Mouse (Mus musculus): Measurements from ENCODE around the gene AI413582. TPM values are rescaled to one million over a fixed set of nuclear protein-coding genes. Genes with fewer than 3 reads are reported as not detected.
A peak's percentile ranks its signal among the peaks of the same experiment; 100 is the strongest.

The AI413582 gene
- polyA plus RNA-seq, 1 experiment from 2014 or later = 20.7 TPM

DNA sequence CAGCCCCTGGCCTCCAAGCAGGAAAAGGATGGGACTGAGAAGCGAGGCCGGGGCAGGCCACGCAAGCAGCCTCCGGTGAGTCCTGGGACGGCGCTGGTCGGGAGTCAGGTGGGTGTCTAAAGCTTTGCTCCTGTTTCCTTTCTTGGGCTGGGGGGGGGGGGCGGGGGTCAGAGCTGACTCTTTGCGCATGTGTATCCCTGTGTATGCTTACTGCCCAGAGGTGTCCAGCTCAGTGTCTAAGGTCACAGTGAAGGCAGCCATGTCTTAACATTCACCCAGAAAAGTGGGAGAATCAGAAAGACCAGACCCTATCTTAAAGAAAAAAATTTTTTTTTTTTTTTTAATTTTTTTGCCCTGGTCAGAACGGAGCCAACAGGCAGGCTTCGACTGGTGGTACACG, 6.0 kb downstream of the AI413582 start:
- H3K4me1 ChIP-seq = peaks cover 55% of the 10 kb centered on the region
- H3K4me3 ChIP-seq = no peak overlapping the region
- H3K36me3 ChIP-seq = peaks cover 17% of the 10 kb centered on the region
- peaks cover 10% of the 10 kb centered on the region; the same call in 1 of the 2 replicates for H3K27me3 ChIP-seq
- no peak overlapping the region for H3K27ac ChIP-seq (replicated peaks)
- 63% methylated on average over 12 of the region's 12 CpGs for WGBS
- peak overlapping the region; percentile 82; the same call in 1 of the 2 replicates for H3K4me2 ChIP-seq (replicated peaks)
- no peaks in the 10 kb centered on the region for H3K9me3 ChIP-seq
- no peak overlapping the region for H3K9ac ChIP-seq (replicated peaks)
- no peak for ATAC-seq (ENCODE audit: low FRiP score, low read depth)

DNA sequence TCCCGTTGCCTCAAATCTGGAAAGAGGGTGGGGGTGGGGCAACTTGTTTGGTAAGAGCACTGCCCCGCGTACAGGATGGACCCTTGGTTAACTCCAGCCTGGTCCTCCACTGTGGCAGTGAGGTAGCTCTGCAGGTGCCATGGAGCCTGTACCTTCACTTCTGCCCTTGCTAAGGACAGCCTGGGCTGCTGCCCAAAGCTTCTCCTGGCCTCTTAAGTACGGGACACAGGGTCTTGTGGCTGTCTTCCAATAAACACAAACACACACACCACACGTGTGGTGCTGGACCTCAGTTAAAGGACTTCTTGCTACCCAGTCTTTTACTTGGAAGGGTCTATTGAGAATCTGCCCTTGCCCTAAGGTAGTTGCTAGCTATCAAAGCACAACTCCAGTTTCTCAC, 6.7 kb downstream of the AI413582 start:
- H3K27ac ChIP-seq (replicated peaks) = no peak overlapping the region
- 11% methylated on average over 5 of the region's 5 CpGs for WGBS
- no peak for ATAC-seq (ENCODE audit: low FRiP score, low read depth)

DNA sequence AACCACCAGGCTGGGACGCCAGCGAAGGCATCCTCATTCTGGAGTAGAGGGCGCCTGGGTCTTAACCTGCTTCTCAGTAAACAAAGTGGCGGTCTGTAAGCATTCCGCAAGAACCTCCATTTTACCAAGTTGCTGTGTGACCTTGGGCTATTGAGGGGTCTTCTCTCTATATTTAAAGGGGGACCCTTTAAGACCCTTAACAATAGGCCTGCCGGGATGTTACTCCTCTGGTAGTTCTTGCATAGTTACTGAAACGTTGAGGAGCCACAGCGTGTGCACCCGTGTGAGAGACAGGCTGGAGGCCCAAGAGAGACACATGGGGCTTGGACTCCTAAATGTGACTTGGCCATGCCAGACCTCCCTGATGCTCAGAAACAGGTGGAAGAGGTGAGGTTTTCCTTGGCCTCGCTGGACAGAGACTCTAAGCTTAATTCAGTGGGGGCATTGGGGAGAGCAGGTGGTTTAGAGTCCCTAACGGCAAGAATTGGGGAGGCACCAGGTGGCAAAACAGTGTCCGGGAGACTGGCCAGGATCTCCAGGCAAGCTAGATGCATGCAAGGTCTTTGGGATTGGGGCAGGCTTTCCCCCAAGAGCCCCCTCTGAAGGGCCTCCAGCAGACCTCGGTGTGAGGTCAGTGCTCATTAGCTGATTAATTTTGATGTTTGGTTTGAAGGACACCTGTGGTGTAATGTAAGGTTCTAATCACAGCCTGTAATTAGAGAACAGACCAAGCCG, 7.5 kb downstream of the AI413582 start:
- Histone ChIP-seq H3K4me3 (peak overlapping the region; percentile 92), H3K27ac (replicated peaks) (peak overlapping the region; percentile 97), H3K36me3 (peaks cover 13% of the 10 kb centered on the region; the same call in 1 of the 2 replicates), H3K4me1 (peaks cover 46% of the 10 kb centered on the region), H3K27me3 (peaks cover 17% of the 10 kb centered on the region; the same call in 1 of the 2 replicates), H3K4me2 (replicated peaks) (peak overlapping the region; percentile 82), H3K9ac (replicated peaks) (peak overlapping the region; percentile 96), H3K9me3 (no peaks in the 10 kb centered on the region)
- no peak for ATAC-seq (ENCODE audit: low FRiP score, low read depth)
- WGBS = 2% methylated on average over 14 of the region's 14 CpGs

More for the DNA sequence above, 6.7 kb downstream of the AI413582 start:
- Histone ChIP-seq H3K27me3 (peaks cover 14% of the 10 kb centered on the region; the same call in 1 of the 2 replicates), H3K36me3 (peaks cover 15% of the 10 kb centered on the region), H3K9me3 (no peaks in the 10 kb centered on the region), H3K4me1 (peaks cover 47% of the 10 kb centered on the region), H3K4me2 (replicated peaks) (peak overlapping the region; percentile 82), H3K4me3 (peak overlapping the region; percentile 92), H3K9ac (replicated peaks) (peak overlapping the region; percentile 24; the same call in 1 of the 2 replicates)

DNA sequence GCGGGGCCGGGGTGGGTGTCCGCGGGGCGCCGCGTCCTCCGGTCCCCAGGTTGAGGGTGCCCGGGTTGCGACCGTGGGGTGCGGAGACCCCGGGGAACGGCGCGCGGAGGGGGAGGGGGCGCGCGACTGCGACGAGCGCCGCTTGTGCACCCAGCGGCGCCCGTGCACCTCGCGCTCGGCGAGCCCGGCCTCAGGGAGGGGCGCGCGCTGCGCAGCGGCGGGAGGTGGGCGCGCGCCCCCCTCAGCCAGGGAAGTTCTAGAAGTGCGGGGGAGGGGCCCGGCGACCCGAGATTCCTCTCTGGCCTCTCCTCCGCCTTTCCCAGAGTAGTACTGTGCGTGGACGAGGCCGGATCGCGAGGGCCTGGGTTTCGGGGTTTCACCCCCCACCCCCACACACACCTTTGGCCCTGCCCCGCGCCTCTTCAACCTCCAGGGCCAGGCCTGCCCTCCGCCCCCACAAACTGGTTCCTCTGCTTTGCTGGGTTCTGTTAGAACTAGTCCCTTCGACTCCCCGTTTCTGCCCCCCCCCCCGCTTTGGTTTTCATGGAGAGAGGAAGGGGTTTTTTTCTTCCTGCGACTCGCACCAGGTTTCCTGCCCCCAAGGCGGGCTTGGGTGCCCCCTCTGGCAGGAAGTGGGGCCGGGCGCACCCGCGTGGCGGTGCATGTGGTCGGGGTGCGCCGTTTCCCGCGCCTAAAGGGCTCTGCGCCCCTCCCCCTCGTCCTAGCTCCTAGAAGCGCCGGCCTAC, 8.2 kb downstream of the AI413582 start:
- Histone ChIP-seq H3K9me3 (no peaks in the 10 kb centered on the region), H3K4me2 (replicated peaks) (peak overlapping the region; percentile 82), H3K4me3 (peak overlapping the region; percentile 92), H3K4me1 (peaks cover 46% of the 10 kb centered on the region), H3K36me3 (peaks cover 13% of the 10 kb centered on the region; the same call in 1 of the 2 replicates), H3K9ac (replicated peaks) (peak overlapping the region; percentile 96), H3K27ac (replicated peaks) (peak overlapping the region; percentile 97), H3K27me3 (peaks cover 17% of the 10 kb centered on the region; the same call in 1 of the 2 replicates)
- peak; percentile 23; the same call in 1 of the 2 replicates for ATAC-seq (ENCODE audit: low FRiP score, low read depth)
- under 1% methylated on average over 70 of the region's 75 CpGs for WGBS

DNA sequence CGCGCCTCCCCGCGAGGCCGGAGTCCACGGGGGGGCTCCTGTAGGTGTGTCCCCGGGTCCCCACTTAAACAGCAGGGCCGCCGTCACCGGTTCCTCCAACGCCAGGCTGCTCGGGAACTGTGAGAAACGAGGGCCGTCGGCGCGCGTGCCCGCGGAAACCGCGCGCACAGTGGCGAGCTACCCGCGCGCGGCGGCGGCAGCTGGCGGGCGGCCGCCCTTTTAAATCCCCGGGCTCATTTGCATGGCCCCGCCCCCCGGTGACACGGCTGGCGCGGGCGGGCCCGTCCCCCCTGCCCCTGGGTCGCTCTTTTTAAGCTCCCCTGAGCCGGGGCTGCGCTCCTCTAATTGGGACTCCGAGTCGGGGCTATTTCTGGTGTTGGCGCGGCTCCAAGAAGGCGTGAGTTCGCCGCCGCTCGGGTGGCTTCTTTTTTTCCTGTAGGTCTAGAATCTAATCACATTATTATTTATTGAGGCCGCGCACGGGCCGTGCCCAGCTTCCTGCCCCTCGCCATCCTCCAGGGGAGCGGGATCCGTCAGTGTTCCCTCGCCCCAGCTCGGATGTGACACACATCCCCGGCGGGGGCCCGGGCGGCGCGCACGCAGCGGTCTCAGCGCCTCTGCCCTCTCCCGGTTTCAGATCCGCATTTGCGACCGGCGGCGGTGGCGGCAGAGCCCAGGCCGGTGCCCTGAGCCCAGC, 9.1 kb downstream of the AI413582 start, which contains the start of gene Hmga1:
Hmga1 (plus strand) TSS at position 183 of the 697 bp plus-strand sequence.
- Histone ChIP-seq H3K4me1 (peaks cover 42% of the 10 kb centered on the region), H3K9ac (replicated peaks) (peak within 1 kb of the TSS; percentile 96), H3K4me3 (peak within 1 kb of the TSS; percentile 92), H3K27ac (replicated peaks) (peak within 1 kb of the TSS; percentile 97), H3K9me3 (no peaks in the 10 kb centered on the region), H3K4me2 (replicated peaks) (peak within 1 kb of the TSS; percentile 82), H3K36me3 (peaks cover 8% of the 10 kb centered on the region; the same call in 1 of the 2 replicates), H3K27me3 (peaks cover 17% of the 10 kb centered on the region; the same call in 1 of the 2 replicates)
- peak; percentile 70 for ATAC-seq (ENCODE audit: low FRiP score, low read depth)
- 0% methylated on average over 78 of the region's 79 CpGs for WGBS

DNA sequence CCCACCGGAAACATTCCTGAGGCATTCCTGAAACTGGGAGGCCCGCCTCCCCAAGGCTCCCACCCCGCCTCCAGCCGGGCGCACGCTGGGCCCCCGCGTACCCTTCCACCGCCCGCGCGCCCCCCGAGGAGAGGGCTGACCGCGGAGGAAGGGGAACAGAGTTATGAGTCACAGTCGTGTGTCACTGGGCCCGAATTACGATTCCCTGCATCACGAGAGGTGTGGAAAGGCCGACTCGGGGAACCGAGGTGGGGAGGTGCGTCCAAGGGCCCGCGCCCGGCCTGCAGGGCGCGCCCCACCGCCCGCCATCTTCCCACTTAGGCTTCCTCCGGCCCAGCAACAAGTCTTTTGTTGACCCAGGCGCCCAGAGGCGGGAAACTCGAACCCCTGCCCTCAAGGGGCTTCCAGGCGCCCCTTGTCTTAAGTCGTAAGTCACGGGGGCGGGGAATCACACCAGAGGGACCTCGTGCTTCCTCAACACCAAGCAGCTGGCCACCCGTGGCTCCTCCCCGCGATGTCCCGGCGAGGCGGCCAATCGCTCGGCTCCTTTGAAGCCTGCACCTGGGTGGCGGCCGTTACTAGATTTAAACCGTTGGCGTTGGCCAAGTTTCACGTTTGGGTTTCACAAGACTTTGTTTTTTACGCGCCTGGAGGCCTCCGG, 9.9 kb downstream of the AI413582 start:
- Histone ChIP-seq H3K9me3 (no peaks in the 10 kb centered on the region), H3K36me3 (no peaks in the 10 kb centered on the region), H3K9ac (replicated peaks) (peak overlapping the region; percentile 59), H3K4me1 (peaks cover 42% of the 10 kb centered on the region), H3K4me3 (peak overlapping the region; percentile 92), H3K4me2 (replicated peaks) (peak overlapping the region; percentile 82), H3K27me3 (peaks cover 17% of the 10 kb centered on the region; the same call in 1 of the 2 replicates), H3K27ac (replicated peaks) (peak overlapping the region; percentile 97)
- ATAC-seq (ENCODE audit: low FRiP score, low read depth) = peak; percentile 35
- under 1% methylated on average over 46 of the region's 55 CpGs for WGBS

DNA sequence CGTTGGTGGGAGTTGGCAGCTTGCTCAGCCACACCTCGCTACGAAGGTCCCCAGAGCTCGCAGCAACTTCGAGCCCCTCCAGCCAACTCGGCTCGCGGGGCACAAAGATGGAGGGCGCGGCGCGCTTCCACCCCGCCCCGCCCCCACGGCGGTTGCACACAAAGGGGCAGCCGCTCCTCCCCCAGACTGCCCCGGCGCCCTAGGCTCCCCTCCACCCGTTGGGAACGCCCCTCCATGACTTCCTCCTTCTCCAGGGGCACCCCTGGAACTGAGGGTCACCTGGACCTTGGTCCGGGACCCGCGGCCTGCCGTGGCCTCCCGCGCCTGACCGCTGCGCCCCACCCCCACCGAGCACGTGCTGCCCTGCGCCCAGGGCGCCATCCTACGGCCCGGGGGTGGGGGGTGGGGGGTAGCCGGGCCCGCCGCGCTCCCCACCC, 10.5 kb downstream of the AI413582 start:
- H3K36me3 ChIP-seq = no peaks in the 10 kb centered on the region
- peak overlapping the region; percentile 97 for H3K27ac ChIP-seq (replicated peaks)
- WGBS = 1% methylated on average over 39 of the region's 39 CpGs
- peaks cover 40% of the 10 kb centered on the region for H3K4me1 ChIP-seq
- H3K4me3 ChIP-seq = peak overlapping the region; percentile 92
- peak; percentile 17; the same call in 1 of the 2 replicates for ATAC-seq (ENCODE audit: low FRiP score, low read depth)
- H3K27me3 ChIP-seq = peaks cover 17% of the 10 kb centered on the region; the same call in 1 of the 2 replicates
- H3K9ac ChIP-seq (replicated peaks) = peak overlapping the region; percentile 59
- peak overlapping the region; percentile 82 for H3K4me2 ChIP-seq (replicated peaks)
- no peaks in the 10 kb centered on the region for H3K9me3 ChIP-seq

DNA sequence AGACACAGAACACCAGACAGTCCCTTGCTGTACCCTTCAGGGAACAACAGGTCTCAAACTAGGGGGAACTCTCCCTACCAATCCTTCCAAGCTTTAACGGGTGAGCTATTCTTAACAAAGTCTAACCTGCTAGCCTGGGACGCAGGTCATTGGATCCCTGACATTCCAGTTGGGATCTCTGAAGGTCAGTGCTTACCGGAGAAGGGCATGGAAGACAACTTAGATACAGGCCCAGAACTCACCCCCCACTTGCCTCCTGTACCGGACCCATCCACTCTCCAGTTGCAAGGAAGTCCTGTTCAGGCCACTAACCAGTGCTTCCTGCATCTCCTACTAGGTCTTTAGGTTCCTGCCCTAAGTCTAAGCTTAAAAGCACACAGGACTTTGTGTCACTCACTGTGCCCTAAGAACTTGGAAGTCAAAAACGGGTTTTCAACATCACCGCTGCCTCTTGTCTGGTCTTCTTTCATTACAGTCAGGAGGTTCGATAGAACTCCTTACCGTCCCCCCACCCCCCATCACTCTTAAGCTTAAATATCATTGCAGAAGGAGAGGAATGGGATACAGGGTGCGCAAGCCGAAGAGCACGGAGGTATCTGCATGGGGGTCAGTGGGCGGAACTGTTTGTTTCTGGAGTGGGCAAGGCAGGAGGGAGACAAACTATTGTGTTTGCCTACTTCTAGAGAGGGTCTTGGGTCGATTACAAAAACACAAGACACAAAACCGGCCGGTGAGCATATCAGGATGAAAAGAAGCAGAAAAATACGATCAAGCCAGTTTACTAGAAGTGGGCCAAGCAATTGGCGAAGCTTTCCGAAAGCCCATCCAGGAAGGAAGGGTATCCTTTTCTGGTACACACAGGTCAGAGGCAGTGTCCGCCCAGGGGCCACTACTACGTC, 11.2 kb downstream of the AI413582 start:
- H3K36me3 ChIP-seq = no peaks in the 10 kb centered on the region
- H3K4me2 ChIP-seq (replicated peaks) = peak overlapping the region; percentile 82
- H3K9ac ChIP-seq (replicated peaks) = peak overlapping the region; percentile 59
- H3K27me3 ChIP-seq = peaks cover 17% of the 10 kb centered on the region; the same call in 1 of the 2 replicates
- 33% methylated on average over 20 of the region's 20 CpGs for WGBS
- no peaks in the 10 kb centered on the region for H3K9me3 ChIP-seq
- peak overlapping the region; percentile 97 for H3K27ac ChIP-seq (replicated peaks)
- peak overlapping the region; percentile 92 for H3K4me3 ChIP-seq
- no peak for ATAC-seq (ENCODE audit: low FRiP score, low read depth)
- peaks cover 41% of the 10 kb centered on the region for H3K4me1 ChIP-seq

DNA sequence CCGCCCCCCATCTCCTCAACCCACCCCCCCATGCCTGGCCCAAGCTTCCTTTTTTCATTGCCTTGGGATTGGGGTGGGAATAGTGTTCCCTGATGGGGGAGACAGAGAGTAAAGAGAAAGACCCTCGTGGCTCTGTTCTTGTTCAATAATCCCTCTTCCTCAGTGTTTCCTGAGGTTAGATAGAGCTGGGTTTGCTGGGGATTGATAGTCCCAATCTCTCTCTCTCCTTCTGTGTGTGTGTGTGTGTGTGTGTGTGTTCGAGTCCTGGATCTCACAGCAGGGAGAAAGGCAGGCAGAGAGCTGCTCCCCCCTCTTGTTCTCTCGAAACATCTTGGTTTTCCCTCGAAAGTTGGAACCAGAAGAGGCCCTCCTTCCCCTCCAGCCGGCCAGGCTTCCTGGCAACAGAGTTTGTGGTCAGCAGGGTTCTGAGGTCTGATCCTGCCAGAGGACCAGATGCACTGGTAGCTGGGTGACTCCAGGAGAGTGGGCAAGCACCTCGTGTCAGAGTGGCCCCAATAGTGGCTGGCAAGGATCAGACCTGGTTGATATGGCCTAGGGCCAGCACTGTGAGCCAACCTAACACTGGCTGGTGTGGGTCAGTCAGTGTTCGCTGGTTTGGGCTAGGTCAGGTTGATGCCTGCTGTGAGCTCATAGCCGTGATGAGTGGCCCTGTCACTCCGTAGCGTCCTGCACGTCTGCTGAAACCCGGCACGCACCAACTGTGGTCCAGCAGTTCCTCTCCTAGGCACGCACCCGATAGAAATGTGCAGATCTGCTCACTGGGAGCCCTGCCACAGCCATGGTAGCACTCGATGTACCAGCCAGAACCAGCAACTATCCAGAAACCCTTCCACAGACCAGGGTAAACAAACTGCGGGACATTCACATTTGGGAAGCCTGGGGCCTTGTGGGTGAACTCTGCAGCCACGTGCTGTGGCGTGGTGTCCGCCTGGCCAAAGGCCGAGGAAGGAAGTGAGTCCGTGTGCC, 13.0 kb downstream of the AI413582 start:
- H3K27me3 ChIP-seq = peaks cover 17% of the 10 kb centered on the region; the same call in 1 of the 2 replicates
- no peak overlapping the region for H3K9ac ChIP-seq (replicated peaks)
- no peak overlapping the region for H3K4me2 ChIP-seq (replicated peaks)
- H3K27ac ChIP-seq (replicated peaks) = no peak overlapping the region
- WGBS = 80% methylated on average over 22 of the region's 23 CpGs
- peaks cover 32% of the 10 kb centered on the region for H3K4me1 ChIP-seq
- H3K36me3 ChIP-seq = no peaks in the 10 kb centered on the region
- no peaks in the 10 kb centered on the region for H3K9me3 ChIP-seq
- no peak for ATAC-seq (ENCODE audit: low FRiP score, low read depth)
- H3K4me3 ChIP-seq = no peak overlapping the region

All from midbrain, embryonic 12.5 days (tissue).